Mouse (Mus musculus): Measurements from ENCODE around the gene Ifi27l2a. TPM values are rescaled to one million over a fixed set of nuclear protein-coding genes. Genes with fewer than 3 reads are reported as not detected.

Ifi27l2a gene
- total RNA-seq, 1 experiment: 2.1 TPM

DNA sequence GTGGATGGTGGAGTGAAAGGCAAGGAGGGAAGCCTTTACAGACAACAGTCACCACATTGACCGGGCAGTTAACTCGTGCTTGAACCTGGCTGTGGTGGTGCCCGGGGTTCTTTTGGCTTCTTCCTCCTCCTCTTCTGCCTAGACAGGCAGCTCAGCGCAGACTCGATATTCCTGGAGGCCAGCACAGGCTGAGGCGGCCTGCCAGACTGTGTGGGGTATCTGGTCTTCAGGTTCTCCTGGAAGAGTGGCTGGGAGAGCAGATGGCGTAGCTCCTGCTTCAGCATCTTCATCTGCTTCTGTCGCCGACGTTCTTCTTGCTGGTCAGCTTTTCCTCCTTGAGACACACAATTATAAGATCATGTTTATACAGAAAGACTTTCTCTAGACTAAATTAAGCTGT, 35.3 kb downstream of the Ifi27l2a start:
- no peak overlapping the region for H3K9ac ChIP-seq (ENCODE audit: insufficient read depth, low read depth, low read length, poor library complexity, severe bottlenecking)
- TF ChIP-seq CHD2 (IDR thresholded peaks at IDR 0.05; ENCODE audit: low read depth, low read length) (no peak), HCFC1 (IDR thresholded peaks at IDR 0.05; ENCODE audit: borderline replicate concordance, insufficient read depth, low read length) (no peak), MAFK (IDR thresholded peaks at IDR 0.05; ENCODE audit: insufficient read depth, low read depth, low read length) (no peak), ZC3H11A (IDR thresholded peaks at IDR 0.05; ENCODE audit: borderline replicate concordance, low read depth, low read length) (no peak), ZNF384 (IDR thresholded peaks at IDR 0.05; ENCODE audit: low read depth, low read length) (no peak)
- H3K4me3 ChIP-seq (ENCODE audit: insufficient read depth in 1 of 2, low read depth in 1 of 2, low read length in 2 of 2, poor library complexity in 1 of 2, severe bottlenecking in 1 of 2): no peak overlapping the region
- DNase-seq (ENCODE audit: low read depth, low spot score): no peak
- no peaks in the 10 kb centered on the region for H3K9me3 ChIP-seq (ENCODE audit: control insufficient read depth, insufficient read depth, low read depth, low read length)
- H3K36me3 ChIP-seq (ENCODE audit: control insufficient read depth, insufficient read depth, low read length, poor library complexity, severe bottlenecking): peaks cover 62% of the 10 kb centered on the region
- in situ Hi-C loops (cut with MboI; ENCODE audit: low sequenced_read_pairs in 2 of 2, unreplicated experiment in 2 of 2): no loop called here
- no peaks in the 10 kb centered on the region for H3K4me1 ChIP-seq (ENCODE audit: control insufficient read depth in 2 of 2, insufficient read depth in 2 of 2, low read length in 2 of 2, poor library complexity in 1 of 2)
- no peak overlapping the region for H3K27ac ChIP-seq (ENCODE audit: insufficient read depth, low read depth, low read length, poor library complexity, severe bottlenecking)

DNA sequence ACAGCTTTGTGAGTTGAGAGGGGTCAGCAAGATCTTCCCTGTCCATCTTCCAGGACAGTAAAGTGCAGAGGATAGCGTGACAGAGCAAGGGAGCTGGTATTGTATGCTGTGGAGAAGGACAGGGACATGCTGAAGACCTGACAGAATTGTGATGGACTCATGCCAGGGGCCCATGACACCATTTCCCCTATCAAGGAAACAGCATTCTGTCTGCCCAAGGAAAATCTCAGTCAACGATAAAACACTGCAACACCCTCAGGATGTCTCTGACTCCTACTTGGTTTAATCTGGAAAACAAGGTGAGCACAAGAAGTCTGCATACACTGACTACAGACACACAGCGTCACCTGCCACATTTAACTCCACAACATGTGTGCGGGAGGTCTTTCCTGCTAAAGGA, 35.8 kb downstream of the Ifi27l2a start, which contains the start of gene 9330161L09Rik:
9330161L09Rik (minus strand) TSS at position 101 of the 400 bp plus-strand sequence.
- in situ Hi-C loops (cut with MboI; ENCODE audit: low sequenced_read_pairs in 2 of 2, unreplicated experiment in 2 of 2): no loop called here
- peaks cover 61% of the 10 kb centered on the region for H3K36me3 ChIP-seq (ENCODE audit: control insufficient read depth, insufficient read depth, low read length, poor library complexity, severe bottlenecking)

GRCm38 (mm10) chr12:103404131-103404530, 39.3 kb downstream of the Ifi27l2a start:
- H3K36me3 ChIP-seq (ENCODE audit: control insufficient read depth, insufficient read depth, low read length, poor library complexity, severe bottlenecking): peaks cover 38% of the 10 kb centered on the region
- H3K9me3 ChIP-seq (ENCODE audit: control insufficient read depth, insufficient read depth, low read depth, low read length): no peaks in the 10 kb centered on the region
- no peaks in the 10 kb centered on the region for H3K4me1 ChIP-seq (ENCODE audit: control insufficient read depth in 2 of 2, insufficient read depth in 2 of 2, low read length in 2 of 2, poor library complexity in 1 of 2)
- no peak overlapping the region for H3K9ac ChIP-seq (ENCODE audit: insufficient read depth, low read depth, low read length, poor library complexity, severe bottlenecking)
- no peak for DNase-seq (ENCODE audit: low read depth, low spot score)
- TF ChIP-seq ZC3H11A (IDR thresholded peaks at IDR 0.05; ENCODE audit: borderline replicate concordance, low read depth, low read length) (no peak), CHD2 (IDR thresholded peaks at IDR 0.05; ENCODE audit: low read depth, low read length) (no peak), ZNF384 (IDR thresholded peaks at IDR 0.05; ENCODE audit: low read depth, low read length) (no peak)
- no peak overlapping the region for H3K27ac ChIP-seq (ENCODE audit: insufficient read depth, low read depth, low read length, poor library complexity, severe bottlenecking)
- H3K4me3 ChIP-seq (ENCODE audit: insufficient read depth in 1 of 2, low read depth in 1 of 2, low read length in 2 of 2, poor library complexity in 1 of 2, severe bottlenecking in 1 of 2): no peak overlapping the region
- in situ Hi-C loops (cut with MboI; ENCODE audit: low sequenced_read_pairs in 2 of 2, unreplicated experiment in 2 of 2): no loop called here

More for the DNA sequence above, 35.8 kb downstream of the Ifi27l2a start, which contains the start of gene 9330161L09Rik:
- H3K4me3 ChIP-seq (ENCODE audit: insufficient read depth in 1 of 2, low read depth in 1 of 2, low read length in 2 of 2, poor library complexity in 1 of 2, severe bottlenecking in 1 of 2): no peak within 1 kb of the TSS
- no peaks in the 10 kb centered on the region for H3K4me1 ChIP-seq (ENCODE audit: control insufficient read depth in 2 of 2, insufficient read depth in 2 of 2, low read length in 2 of 2, poor library complexity in 1 of 2)
- no peaks in the 10 kb centered on the region for H3K9me3 ChIP-seq (ENCODE audit: control insufficient read depth, insufficient read depth, low read depth, low read length)
- no peak within 1 kb of the TSS for H3K27ac ChIP-seq (ENCODE audit: insufficient read depth, low read depth, low read length, poor library complexity, severe bottlenecking)
- no peak for TF ChIP-seq ZC3H11A (IDR thresholded peaks at IDR 0.05; ENCODE audit: borderline replicate concordance, low read depth, low read length)
- TF ChIP-seq ZNF384 (IDR thresholded peaks at IDR 0.05; ENCODE audit: low read depth, low read length): no peak
- TF ChIP-seq MAFK (IDR thresholded peaks at IDR 0.05; ENCODE audit: insufficient read depth, low read depth, low read length): no peak
- no peak for TF ChIP-seq HCFC1 (IDR thresholded peaks at IDR 0.05; ENCODE audit: borderline replicate concordance, insufficient read depth, low read length)
- TF ChIP-seq CHD2 (IDR thresholded peaks at IDR 0.05; ENCODE audit: low read depth, low read length): no peak
- no peak for DNase-seq (ENCODE audit: low read depth, low spot score)
- H3K9ac ChIP-seq (ENCODE audit: insufficient read depth, low read depth, low read length, poor library complexity, severe bottlenecking): no peak within 1 kb of the TSS

- TF ChIP-seq CHD2 (IDR thresholded peaks at IDR 0.05; ENCODE audit: low read depth, low read length) (no peak), ZC3H11A (IDR thresholded peaks at IDR 0.05; ENCODE audit: borderline replicate concordance, low read depth, low read length) (no peak), MAFK (IDR thresholded peaks at IDR 0.05; ENCODE audit: insufficient read depth, low read depth, low read length) (no peak), ZNF384 (IDR thresholded peaks at IDR 0.05; ENCODE audit: low read depth, low read length) (no peak)
- H3K4me1 ChIP-seq (ENCODE audit: control insufficient read depth in 2 of 2, insufficient read depth in 2 of 2, low read length in 2 of 2, poor library complexity in 1 of 2): peaks cover 0 to 3% of the 10 kb centered on the region in 2 experiments; a peak in 1 of 4 replicates
- in situ Hi-C loops (cut with MboI; ENCODE audit: low sequenced_read_pairs in 2 of 2, unreplicated experiment in 2 of 2): no loop called here
- no peaks in the 10 kb centered on the region for H3K36me3 ChIP-seq (ENCODE audit: control insufficient read depth, insufficient read depth, low read length, poor library complexity, severe bottlenecking)
- no peak for DNase-seq (ENCODE audit: low read depth, low spot score)
- no peak overlapping the region for H3K4me3 ChIP-seq (ENCODE audit: insufficient read depth in 1 of 2, low read depth in 1 of 2, low read length in 2 of 2, poor library complexity in 1 of 2, severe bottlenecking in 1 of 2)
- no peak overlapping the region for H3K9ac ChIP-seq (ENCODE audit: insufficient read depth, low read depth, low read length, poor library complexity, severe bottlenecking)
- H3K27ac ChIP-seq (ENCODE audit: insufficient read depth, low read depth, low read length, poor library complexity, severe bottlenecking): no peak overlapping the region
- no peaks in the 10 kb centered on the region for H3K9me3 ChIP-seq (ENCODE audit: control insufficient read depth, insufficient read depth, low read depth, low read length)
These were observed 46.7 kb downstream of the Ifi27l2a start for GRCm38 (mm10) chr12:103396751-103397150.
